Mouse (Mus musculus) midbrain, postnatal 0 days (tissue): ENCODE data around the gene Ptpre. TPM values are rescaled to one million over a fixed set of nuclear protein-coding genes. Genes with fewer than 3 reads are reported as not detected.

Source experiments
- ATAC-seq: fragments of 200-750 bp; cut with Nextera tagmentation; 2 replicates; pipeline ENCODE4 v1.8.0; 2017; ENCODE audit warnings: moderate number of reproducible peaks, mild to moderate bottlenecking, moderate TSS enrichment, moderate library complexity; ENCODE audit not compliant: low FRiP score
- DNase-seq: peaks from one replicate; pipeline ENCODE4 v3.0.0-alpha.2; 2015; ENCODE audit warnings: low spot score
- H3K27ac ChIP-seq: fragments of 300-500 bp; sonication (generic); 2 replicates; pipeline ENCODE4 v1.5.1; 2014; ENCODE audit warnings: low read depth, mild to moderate bottlenecking, low read length, mixed read lengths
- H3K27me3 ChIP-seq: fragments of 300-500 bp; sonication (generic); 2 replicates; pipeline ENCODE4 v1.6.1; 2014; ENCODE audit warnings: low read length, control low read depth, mixed read lengths; ENCODE audit not compliant: insufficient read depth
- H3K36me3 ChIP-seq: fragments of 300-500 bp; sonication (generic); 2 replicates; pipeline ENCODE4 v1.6.1; 2014; ENCODE audit warnings: low read length, control low read depth, mixed read lengths; ENCODE audit not compliant: insufficient read depth
- H3K4me1 ChIP-seq: fragments of 300-500 bp; sonication (generic); 2 replicates; pipeline ENCODE4 v1.6.1; 2014; ENCODE audit warnings: mild to moderate bottlenecking, control low read depth, antibody characterized with exemption, low read length, mixed read lengths; ENCODE audit not compliant: insufficient read depth
- H3K4me2 ChIP-seq: fragments of 300-500 bp; sonication (generic); 2 replicates; pipeline ENCODE4 v1.6.1; 2014; ENCODE audit warnings: low read depth, mild to moderate bottlenecking, low read length, mixed read lengths; ENCODE audit not compliant: poor library complexity, severe bottlenecking
- H3K4me3 ChIP-seq: fragments of 300-500 bp; sonication (generic); 2 replicates; pipeline ENCODE4 v1.5.1; 2014; ENCODE audit warnings: low read depth, mild to moderate bottlenecking, low read length, moderate library complexity
- H3K9ac ChIP-seq: fragments of 300-500 bp; sonication (generic); replicated peaks from 2 replicates; pipeline ENCODE4 v1.6.1; 2014; ENCODE audit warnings: mild to moderate bottlenecking, low read length, moderate library complexity, mixed read lengths; ENCODE audit not compliant: poor library complexity, severe bottlenecking
- H3K9me3 ChIP-seq: fragments of 300-500 bp; sonication (generic); 2 replicates; pipeline ENCODE4 v1.6.1; 2016; ENCODE audit warnings: low read length, control low read depth
- CTCF ChIP-seq: IDR thresholded peaks from 2 replicates; pipeline ENCODE4 v1.5.1; 2016; ENCODE audit warnings: antibody characterized with exemption, mild to moderate bottlenecking
- WGBS: fragments of 180-500 bp; shearing (Covaris S2); extraction: QIAGEN DNeasy Blood & Tissue Kit; methylation state at CpG from one replicate; pipeline ENCODE4 v1.1.7; 2014; 5-methylcytosine and 5-hydroxymethylcytosine counted together
- polyA plus RNA-seq: library from polyadenylated mRNA; unstranded; fragments of >200 nt; fragmentation: Nextera tagmentation; extraction: Ambion mirVana; gene quantifications from 2 replicates; pipeline ENCODE4 v1.2.1, GENCODE M21; 2015
- total RNA-seq: library from RNA; depleted of rRNA; stranded (reverse); fragments of >200 nt; gene quantifications from 2 replicates; pipeline ENCODE4 v1.2.3, GENCODE M21; 2014

The Ptpre gene
- total and polyA plus RNA-seq, 2 experiments from 2014 or later = 9.2 to 14.6 TPM

- WGBS = 55% methylated on average over 5 of the region's 5 CpGs
- H3K4me3 ChIP-seq = no peak overlapping the region
Observed at GRCm38 (mm10) chr7:135546530-135546929, 9.2 kb downstream of the Ptpre start.

GRCm38 (mm10) chr7:135548434-135548833, 11.2 kb downstream of the Ptpre start:
- TF ChIP-seq CTCF = no peak
- WGBS = 72% methylated on average over 6 of the region's 6 CpGs
- Histone ChIP-seq H3K4me1 (0 out of 2 replicates have a peak, but pooled peaks cover 2% of the 10 kb centered on the region), H3K9ac (no peak overlapping the region), H3K27ac (no peak overlapping the region), H3K36me3 (no peaks in the 10 kb centered on the region), H3K9me3 (no peaks in the 10 kb centered on the region), H3K4me3 (no peak overlapping the region), H3K27me3 (no peaks in the 10 kb centered on the region), H3K4me2 (no peak overlapping the region)
- DNase-seq (peak; percentile 25), ATAC-seq (no peak)

More at GRCm38 (mm10) chr7:135546530-135546929, 9.2 kb downstream of the Ptpre start:
- 0 out of 2 replicates have a peak, but pooled peaks cover 1% of the 10 kb centered on the region for H3K4me1 ChIP-seq
- no peak overlapping the region for H3K9ac ChIP-seq
- no peak overlapping the region for H3K27ac ChIP-seq
- ATAC-seq = no peak
- H3K9me3 ChIP-seq = no peaks in the 10 kb centered on the region
- no peaks in the 10 kb centered on the region for H3K36me3 ChIP-seq
- no peak for DNase-seq
- no peak overlapping the region for H3K4me2 ChIP-seq
- TF ChIP-seq CTCF = no peak
- H3K27me3 ChIP-seq = no peaks in the 10 kb centered on the region

GRCm38 (mm10) chr7:135551547-135551946, 14.3 kb downstream of the Ptpre start:
- Histone ChIP-seq H3K9ac (no peak overlapping the region), H3K4me2 (no peak overlapping the region), H3K27me3 (no peaks in the 10 kb centered on the region), H3K4me1 (0 out of 2 replicates have a peak, but pooled peaks cover 2% of the 10 kb centered on the region), H3K9me3 (no peaks in the 10 kb centered on the region), H3K36me3 (no peaks in the 10 kb centered on the region), H3K4me3 (no peak overlapping the region), H3K27ac (no peak overlapping the region)
- DNase-seq (no peak), ATAC-seq (no peak)
- no peak for TF ChIP-seq CTCF
- 58% methylated on average over 1 of the region's 1 CpGs for WGBS

- no peak for ATAC-seq
- Histone ChIP-seq H3K9ac (no peak overlapping the region), H3K4me3 (no peak overlapping the region), H3K36me3 (no peaks in the 10 kb centered on the region), H3K4me1 (0 out of 2 replicates have a peak, but pooled peaks cover 2% of the 10 kb centered on the region), H3K4me2 (no peak overlapping the region), H3K27me3 (no peaks in the 10 kb centered on the region), H3K27ac (no peak overlapping the region), H3K9me3 (no peaks in the 10 kb centered on the region)
- no peak for DNase-seq
- WGBS = 75% methylated on average over 3 of the region's 3 CpGs
- no peak for TF ChIP-seq CTCF
Observed at GRCm38 (mm10) chr7:135553550-135553949, 16.3 kb downstream of the Ptpre start.

GRCm38 (mm10) chr7:135556663-135557402, 19.6 kb downstream of the Ptpre start:
- Histone ChIP-seq H3K36me3 (no peaks in the 10 kb centered on the region), H3K9me3 (no peaks in the 10 kb centered on the region), H3K4me3 (no peak overlapping the region), H3K4me1 (no peaks in the 10 kb centered on the region), H3K27me3 (no peaks in the 10 kb centered on the region), H3K4me2 (no peak overlapping the region), H3K9ac (no peak overlapping the region), H3K27ac (no peak overlapping the region)
- no peak for TF ChIP-seq CTCF
- DNase-seq (no peak), ATAC-seq (no peak)
- 89% methylated on average over 3 of the region's 3 CpGs for WGBS

- Histone ChIP-seq H3K4me2 (no peak overlapping the region), H3K4me1 (no peaks in the 10 kb centered on the region), H3K9ac (no peak overlapping the region), H3K27ac (no peak overlapping the region), H3K4me3 (no peak overlapping the region), H3K9me3 (no peaks in the 10 kb centered on the region), H3K27me3 (no peaks in the 10 kb centered on the region), H3K36me3 (no peaks in the 10 kb centered on the region)
- WGBS = 79% methylated on average over 1 of the region's 1 CpGs
- TF ChIP-seq CTCF = no peak
- ATAC-seq (no peak), DNase-seq (no peak)
Observed at GRCm38 (mm10) chr7:135560280-135560679, 23.0 kb downstream of the Ptpre start.
